Mouse (Mus musculus) lung, postnatal 25 days (tissue): ENCODE measurements around the gene Usp48.

Experiments
- DNase-seq: peaks from one replicate; pipeline ENCODE4 v3.0.0; 2022; ENCODE audit warnings: low spot score

Usp48 gene

GRCm38 (mm10) chr4:137661547-137661946, 68.0 kb downstream of the Usp48 start:
- DNase-seq: no peak

- no peak for DNase-seq
Observed at GRCm38 (mm10) chr4:137663491-137663890, 69.9 kb downstream of the Usp48 start.

- DNase-seq: no peak
Observed at GRCm38 (mm10) chr4:137664433-137664979, 71.0 kb downstream of the Usp48 start, which contains the start of gene Rap1gap. TSS of gene Rap1gap (plus strand) at chr4:137664726.

- DNase-seq: no peak
Observed at GRCm38 (mm10) chr4:137664980-137665675, 71.6 kb downstream of the Usp48 start.

- DNase-seq: no peak
Observed at GRCm38 (mm10) chr4:137665791-137666190, 72.2 kb downstream of the Usp48 start.

GRCm38 (mm10) chr4:137666283-137666957, 72.9 kb downstream of the Usp48 start:
- no peak for DNase-seq

- no peak for DNase-seq
Observed at GRCm38 (mm10) chr4:137666958-137667345, 73.4 kb downstream of the Usp48 start.

GRCm38 (mm10) chr4:137667747-137668146, 74.2 kb downstream of the Usp48 start:
- DNase-seq: no peak

- DNase-seq: no peak
Observed at GRCm38 (mm10) chr4:137671711-137672500, 78.4 kb downstream of the Usp48 start.

GRCm38 (mm10) chr4:137675566-137675965, 82.0 kb downstream of the Usp48 start:
- DNase-seq: no peak

- DNase-seq: peak; percentile 69
Observed at GRCm38 (mm10) chr4:137676057-137676456, 82.5 kb downstream of the Usp48 start.

GRCm38 (mm10) chr4:137676700-137677484, 83.3 kb downstream of the Usp48 start:
- no peak for DNase-seq

- DNase-seq: no peak
Observed at GRCm38 (mm10) chr4:137677906-137678305, 84.4 kb downstream of the Usp48 start.

- DNase-seq: no peak
Observed at GRCm38 (mm10) chr4:137678568-137678967, 85.0 kb downstream of the Usp48 start.

GRCm38 (mm10) chr4:137679979-137680550, 86.5 kb downstream of the Usp48 start:
- no peak for DNase-seq

GRCm38 (mm10) chr4:137680721-137681120, 87.2 kb downstream of the Usp48 start:
- DNase-seq: no peak

GRCm38 (mm10) chr4:137681408-137682104, 88.0 kb downstream of the Usp48 start:
- no peak for DNase-seq

- no peak for DNase-seq
Observed at GRCm38 (mm10) chr4:137682961-137683453, 89.5 kb downstream of the Usp48 start.

GRCm38 (mm10) chr4:137684830-137685343, 91.3 kb downstream of the Usp48 start:
- no peak for DNase-seq

- DNase-seq: no peak
Observed at GRCm38 (mm10) chr4:137686303-137686702, 92.7 kb downstream of the Usp48 start.
